Mouse (Mus musculus): ENCODE data around the gene Cdhr5. TPM values are rescaled to one million over a fixed set of nuclear protein-coding genes. Genes with fewer than 3 reads are reported as not detected.

Gene Cdhr5
- polyA plus RNA-seq (2015; fragmentation: Nextera tagmentation; extraction: Ambion mirVana): not detected in 2 replicates

DNA sequence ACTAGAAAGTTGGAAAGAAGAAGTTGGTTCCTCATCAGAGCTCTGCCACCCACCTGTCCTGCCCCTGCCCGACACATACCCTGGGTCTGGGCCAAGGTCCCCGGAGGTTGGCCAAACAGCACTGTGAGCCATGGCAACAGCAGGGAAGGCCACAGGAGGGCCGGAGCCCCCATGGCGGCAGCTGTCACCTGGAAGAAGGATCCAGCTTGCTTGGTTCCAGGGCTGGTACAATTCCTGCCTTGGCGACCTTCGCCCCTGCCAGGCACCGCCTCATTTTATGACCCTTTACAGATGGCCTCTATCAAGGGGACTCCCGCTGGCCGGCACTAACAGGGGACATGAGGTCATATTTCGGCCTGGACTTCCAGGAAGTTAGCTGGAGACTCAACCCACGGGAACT, at the start of gene Cdhr5:
TSS of gene Cdhr5 (minus strand) at position 241 of the 400 bp plus-strand sequence.
- Histone ChIP-seq H3K36me3 (ENCODE audit: insufficient read depth, low read length) (no peaks in the 10 kb centered on the region), H3K9ac (replicated peaks; ENCODE audit: low read depth) (no peak within 1 kb of the TSS), H3K27ac (ENCODE audit: low read length) (no peak within 1 kb of the TSS), H3K4me1 (ENCODE audit: insufficient read depth, low read depth, low read length) (peaks cover 6% of the 10 kb centered on the region; the same call in 1 of the 2 replicates), H3K9me3 (ENCODE audit: low read length) (no peaks in the 10 kb centered on the region), H3K4me3 (ENCODE audit: low read depth, low read length) (no peak within 1 kb of the TSS), H3K27me3 (replicated peaks; ENCODE audit: insufficient read depth, low read length) (0 out of 2 replicates have a peak, but pooled peaks cover 5% of the 10 kb centered on the region), H3K4me2 (replicated peaks; ENCODE audit: low read depth, low read length) (no peak within 1 kb of the TSS)
- DNase-seq (ENCODE audit: low spot score): no peak
- TF ChIP-seq CTCF (IDR thresholded peaks at IDR 0.05) (no peak), EP300 (IDR thresholded peaks at IDR 0.05) (no peak)
- 66% methylated on average over 11 of the region's 11 CpGs for WGBS
- no peak for ATAC-seq

DNA sequence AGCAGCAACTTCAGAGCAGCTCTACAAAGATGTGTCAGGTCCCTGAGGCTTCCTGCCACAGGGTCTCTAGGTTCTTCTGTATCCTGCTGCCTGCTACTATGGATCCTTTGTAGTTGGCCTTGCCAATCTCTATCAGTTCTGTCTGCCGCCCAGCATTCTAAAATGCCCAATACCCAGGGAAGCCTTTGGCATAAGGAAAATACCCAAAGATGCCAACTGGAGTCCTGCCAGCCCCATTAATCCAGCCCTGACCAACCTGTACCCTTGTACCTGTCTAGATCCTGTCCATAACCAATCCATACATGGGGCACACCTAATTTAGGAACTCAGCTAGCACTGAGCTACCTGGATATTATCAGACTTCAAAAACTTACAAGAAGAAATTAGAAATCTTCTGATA, 48.1 kb upstream of the Cdhr5 start:
- Histone ChIP-seq H3K27me3 (replicated peaks; ENCODE audit: insufficient read depth, low read length) (no peaks in the 10 kb centered on the region), H3K4me3 (ENCODE audit: low read depth, low read length) (no peak overlapping the region), H3K9me3 (ENCODE audit: low read length) (no peaks in the 10 kb centered on the region), H3K4me2 (replicated peaks; ENCODE audit: low read depth, low read length) (no peak overlapping the region), H3K4me1 (ENCODE audit: insufficient read depth, low read depth, low read length) (peaks cover 17% of the 10 kb centered on the region; the same call in 1 of the 2 replicates), H3K9ac (replicated peaks; ENCODE audit: low read depth) (no peak overlapping the region), H3K27ac (ENCODE audit: low read length) (no peak overlapping the region), H3K36me3 (ENCODE audit: insufficient read depth, low read length) (peaks cover 11% of the 10 kb centered on the region)
- TF ChIP-seq EP300 (IDR thresholded peaks at IDR 0.05): no peak
- TF ChIP-seq CTCF (IDR thresholded peaks at IDR 0.05): no peak
- DNase-seq (ENCODE audit: low spot score) (no peak), ATAC-seq (no peak)
- 94% methylated on average over 1 of the region's 1 CpGs for WGBS

DNA sequence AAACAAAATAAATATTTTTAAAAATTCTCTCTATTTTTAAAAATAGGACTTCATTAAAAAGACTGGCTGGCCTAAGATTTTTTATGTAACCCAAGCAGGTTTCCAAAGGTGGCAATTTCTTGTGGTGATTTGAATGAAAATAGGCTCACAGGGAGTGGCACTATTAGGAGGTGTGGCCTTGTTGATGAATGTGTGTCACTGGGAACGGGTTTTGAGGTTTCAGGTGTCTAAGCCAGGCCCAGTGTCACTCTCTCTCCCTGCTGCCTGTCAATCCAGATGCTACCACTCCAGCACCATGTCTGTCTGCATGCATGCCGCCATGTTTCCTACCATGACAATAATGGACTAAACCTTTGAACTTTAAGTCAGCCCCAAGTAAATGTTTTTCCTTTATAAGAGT, 42.9 kb upstream of the Cdhr5 start:
- H3K4me1 ChIP-seq (ENCODE audit: insufficient read depth, low read depth, low read length): no peaks in the 10 kb centered on the region
- H3K9me3 ChIP-seq (ENCODE audit: low read length): no peaks in the 10 kb centered on the region
- no peak for TF ChIP-seq CTCF (IDR thresholded peaks at IDR 0.05)
- TF ChIP-seq EP300 (IDR thresholded peaks at IDR 0.05): no peak
- peaks cover 37% of the 10 kb centered on the region for H3K36me3 ChIP-seq (ENCODE audit: insufficient read depth, low read length)
- ATAC-seq: no peak
- no peaks in the 10 kb centered on the region for H3K27me3 ChIP-seq (replicated peaks; ENCODE audit: insufficient read depth, low read length)
- no peak for DNase-seq (ENCODE audit: low spot score)
- no peak overlapping the region for H3K4me3 ChIP-seq (ENCODE audit: low read depth, low read length)
- no peak overlapping the region for H3K4me2 ChIP-seq (replicated peaks; ENCODE audit: low read depth, low read length)
- no peak overlapping the region for H3K9ac ChIP-seq (replicated peaks; ENCODE audit: low read depth)
- WGBS: 78% methylated on average over 2 of the region's 2 CpGs
- H3K27ac ChIP-seq (ENCODE audit: low read length): no peak overlapping the region

DNA sequence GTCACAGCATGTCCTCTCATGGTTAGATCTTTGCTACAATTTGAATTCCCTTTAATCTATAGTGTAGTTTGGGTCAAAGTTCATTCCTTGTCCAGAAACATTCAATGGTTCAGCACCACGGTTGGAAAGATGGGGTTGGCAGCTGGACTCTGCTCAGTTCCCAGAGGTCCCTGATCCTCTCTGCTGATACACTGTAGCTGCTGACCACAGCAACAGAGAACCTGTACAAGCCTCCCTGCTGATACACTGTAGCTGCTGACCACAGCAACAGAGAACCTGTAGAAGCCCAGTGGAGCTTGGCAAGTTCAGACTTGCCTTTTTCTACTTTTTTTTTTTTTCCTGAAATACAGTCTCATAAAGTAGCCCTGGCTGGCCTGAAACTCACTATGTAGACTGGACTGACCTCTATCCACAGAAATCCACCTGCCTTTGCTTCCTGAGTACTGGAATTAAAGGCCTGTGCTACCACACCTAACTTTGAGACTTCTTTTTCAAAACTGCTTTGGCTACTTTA, 41.1 kb upstream of the Cdhr5 start:
- ATAC-seq (no peak), DNase-seq (ENCODE audit: low spot score) (no peak)
- H3K4me1 ChIP-seq (ENCODE audit: insufficient read depth, low read depth, low read length): no peaks in the 10 kb centered on the region
- WGBS: 72% methylated on average over 1 of the region's 1 CpGs
- peaks cover 50% of the 10 kb centered on the region for H3K36me3 ChIP-seq (ENCODE audit: insufficient read depth, low read length)
- no peak overlapping the region for H3K9ac ChIP-seq (replicated peaks; ENCODE audit: low read depth)
- TF ChIP-seq EP300 (IDR thresholded peaks at IDR 0.05): no peak
- TF ChIP-seq CTCF (IDR thresholded peaks at IDR 0.05): no peak
- H3K27ac ChIP-seq (ENCODE audit: low read length): no peak overlapping the region
- no peak overlapping the region for H3K4me2 ChIP-seq (replicated peaks; ENCODE audit: low read depth, low read length)
- no peak overlapping the region for H3K4me3 ChIP-seq (ENCODE audit: low read depth, low read length)
- no peaks in the 10 kb centered on the region for H3K9me3 ChIP-seq (ENCODE audit: low read length)
- H3K27me3 ChIP-seq (replicated peaks; ENCODE audit: insufficient read depth, low read length): no peaks in the 10 kb centered on the region

DNA sequence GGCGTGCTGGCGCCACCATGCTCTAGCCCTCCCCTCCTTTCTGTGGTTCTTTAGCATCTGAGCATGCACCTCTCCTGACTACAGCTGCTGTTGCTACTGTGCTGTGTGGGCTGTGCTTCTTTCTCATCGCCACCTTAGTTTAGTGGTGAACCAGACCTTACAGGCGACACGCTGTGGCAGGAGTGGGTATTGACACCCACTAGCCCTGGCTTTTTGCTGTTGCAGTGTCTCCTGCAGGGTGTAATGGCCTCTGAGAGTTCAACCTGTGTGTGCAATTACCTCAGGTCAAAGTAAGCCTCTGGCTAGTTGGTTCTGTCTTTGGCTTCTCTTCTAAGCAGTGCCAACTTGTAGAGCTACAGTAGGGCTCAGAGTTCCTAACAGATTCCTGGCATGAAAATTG, 39.4 kb upstream of the Cdhr5 start:
- no peak overlapping the region for H3K4me3 ChIP-seq (ENCODE audit: low read depth, low read length)
- H3K27ac ChIP-seq (ENCODE audit: low read length): no peak overlapping the region
- DNase-seq (ENCODE audit: low spot score) (peak; percentile 33), ATAC-seq (peak; percentile 49; the same call in 1 of the 2 replicates)
- no peak overlapping the region for H3K4me2 ChIP-seq (replicated peaks; ENCODE audit: low read depth, low read length)
- peak; percentile 68 for TF ChIP-seq CTCF (IDR thresholded peaks at IDR 0.05)
- TF ChIP-seq EP300 (IDR thresholded peaks at IDR 0.05): no peak
- 71% methylated on average over 5 of the region's 5 CpGs for WGBS
- no peaks in the 10 kb centered on the region for H3K27me3 ChIP-seq (replicated peaks; ENCODE audit: insufficient read depth, low read length)
- no peak overlapping the region for H3K9ac ChIP-seq (replicated peaks; ENCODE audit: low read depth)
- H3K4me1 ChIP-seq (ENCODE audit: insufficient read depth, low read depth, low read length): no peaks in the 10 kb centered on the region
- H3K9me3 ChIP-seq (ENCODE audit: low read length): no peaks in the 10 kb centered on the region
- peaks cover 43% of the 10 kb centered on the region for H3K36me3 ChIP-seq (ENCODE audit: insufficient read depth, low read length)

DNA sequence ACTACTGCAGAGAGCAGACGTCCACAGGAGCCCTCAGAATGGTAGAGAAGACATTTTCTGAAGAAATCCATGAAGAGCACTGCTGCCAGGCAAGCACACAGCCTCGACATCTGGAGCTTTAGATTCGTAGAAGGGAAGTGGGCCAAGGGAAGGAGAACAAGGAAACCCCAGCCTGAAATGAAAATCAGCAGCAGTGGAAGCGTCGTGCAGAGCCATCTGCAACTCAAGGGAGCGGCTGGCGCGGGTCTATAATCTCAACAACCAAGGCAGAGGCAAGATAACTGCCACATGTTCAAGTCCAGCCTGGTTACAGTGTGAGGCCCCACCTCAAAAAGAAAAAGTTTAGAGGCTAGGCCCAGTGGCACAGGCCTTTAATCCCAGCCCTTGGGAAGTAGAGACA, 38.5 kb upstream of the Cdhr5 start:
- Histone ChIP-seq H3K9ac (replicated peaks; ENCODE audit: low read depth) (no peak overlapping the region), H3K4me1 (ENCODE audit: insufficient read depth, low read depth, low read length) (no peaks in the 10 kb centered on the region), H3K9me3 (ENCODE audit: low read length) (no peaks in the 10 kb centered on the region), H3K4me3 (ENCODE audit: low read depth, low read length) (no peak overlapping the region), H3K27me3 (replicated peaks; ENCODE audit: insufficient read depth, low read length) (no peaks in the 10 kb centered on the region), H3K27ac (ENCODE audit: low read length) (no peak overlapping the region), H3K4me2 (replicated peaks; ENCODE audit: low read depth, low read length) (no peak overlapping the region), H3K36me3 (ENCODE audit: insufficient read depth, low read length) (peaks cover 48% of the 10 kb centered on the region)
- 85% methylated on average over 8 of the region's 8 CpGs for WGBS
- DNase-seq (ENCODE audit: low spot score) (no peak), ATAC-seq (no peak)
- TF ChIP-seq EP300 (IDR thresholded peaks at IDR 0.05) (no peak), CTCF (IDR thresholded peaks at IDR 0.05) (no peak)

DNA sequence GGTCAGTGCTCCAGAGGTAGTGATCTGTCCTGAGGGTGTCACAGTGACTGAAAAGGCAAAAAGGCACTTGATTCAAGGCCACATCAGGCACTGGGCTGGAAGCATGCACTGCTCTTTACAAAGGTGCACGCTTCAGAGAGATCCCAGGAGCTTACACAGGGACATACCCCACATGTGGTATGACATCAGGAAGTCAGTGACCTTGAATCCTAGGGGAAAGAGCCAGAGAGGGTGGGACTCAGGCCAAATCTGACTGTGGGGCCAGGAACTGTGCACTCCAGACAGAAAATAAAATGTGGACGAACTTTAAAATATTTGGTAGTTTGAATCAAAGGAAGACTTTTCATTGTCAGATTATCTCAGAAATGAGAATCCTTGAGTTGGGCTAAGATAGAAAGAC, 37.8 kb upstream of the Cdhr5 start:
- no peak overlapping the region for H3K9ac ChIP-seq (replicated peaks; ENCODE audit: low read depth)
- H3K4me1 ChIP-seq (ENCODE audit: insufficient read depth, low read depth, low read length): no peaks in the 10 kb centered on the region
- H3K4me3 ChIP-seq (ENCODE audit: low read depth, low read length): no peak overlapping the region
- TF ChIP-seq CTCF (IDR thresholded peaks at IDR 0.05) (no peak), EP300 (IDR thresholded peaks at IDR 0.05) (no peak)
- no peaks in the 10 kb centered on the region for H3K9me3 ChIP-seq (ENCODE audit: low read length)
- H3K36me3 ChIP-seq (ENCODE audit: insufficient read depth, low read length): peaks cover 54% of the 10 kb centered on the region
- H3K27ac ChIP-seq (ENCODE audit: low read length): no peak overlapping the region
- ATAC-seq: no peak
- H3K27me3 ChIP-seq (replicated peaks; ENCODE audit: insufficient read depth, low read length): no peaks in the 10 kb centered on the region
- DNase-seq (ENCODE audit: low spot score): no peak
- 89% methylated on average over 2 of the region's 2 CpGs for WGBS
- no peak overlapping the region for H3K4me2 ChIP-seq (replicated peaks; ENCODE audit: low read depth, low read length)
